Mouse (Mus musculus) MEL (cell line): ENCODE results near the gene Mlycd. TPM values are rescaled to one million over a fixed set of nuclear protein-coding genes. Genes with fewer than 3 reads are reported as not detected.

Experiments used
- DNase-seq: peaks from one replicate; pipeline ENCODE4 v3.0.0; 2011; ENCODE audit warnings: low read depth, low spot score
- H3K27ac ChIP-seq: 2 replicates; pipeline ENCODE4 v1.5.1; 2012; ENCODE audit warnings: low read depth, mild to moderate bottlenecking, control low read depth, low read length, moderate library complexity; ENCODE audit not compliant: control insufficient read depth
- H3K27me3 ChIP-seq, 2 experiments: fragments of 150-350 bp in 1 of 2; sonication (generic) in 1 of 2; 2 replicates each; pipeline ENCODE4 v1.6.1; 2012; ENCODE audit warnings: low read length in 2 of 2, mild to moderate bottlenecking in 2 of 2, improper control_type of control experiment in 1 of 2, moderate library complexity in 1 of 2; ENCODE audit not compliant: insufficient read depth in 2 of 2, control insufficient read depth in 1 of 2
- H3K36me3 ChIP-seq, 2 experiments: 2 replicates each; pipeline ENCODE4 v1.6.1; 2012 to 2014; ENCODE audit warnings: low read length in 2 of 2, improper control_type of control experiment in 1 of 2, inconsistent platforms in 1 of 2, mild to moderate bottlenecking in 1 of 2; ENCODE audit not compliant: insufficient read depth in 2 of 2, control insufficient read depth in 1 of 2
- H3K4me1 ChIP-seq, 2 experiments: fragments of 150-350 bp in 1 of 2; sonication (generic) in 1 of 2; 2 replicates each; pipeline ENCODE4 v1.6.1; 2012; ENCODE audit warnings: low read length in 2 of 2, improper control_type of control experiment in 1 of 2, mild to moderate bottlenecking in 1 of 2; ENCODE audit not compliant: insufficient read depth in 2 of 2, control insufficient read depth in 1 of 2
- H3K4me3 ChIP-seq, 2 experiments: fragments of 150-350 bp in 1 of 2; sonication (generic) in 1 of 2; 2 replicates each; pipeline ENCODE4 v1.5.1; 2012; ENCODE audit warnings: low read depth in 2 of 2, low read length in 2 of 2, mild to moderate bottlenecking in 2 of 2, moderate library complexity in 2 of 2, control low read depth in 1 of 2, improper control_type of control experiment in 1 of 2; ENCODE audit not compliant: control insufficient read depth in 1 of 2, insufficient read depth in 1 of 2
- H3K79me2 ChIP-seq: 2 replicates; pipeline ENCODE4 v1.6.1; 2012; ENCODE audit warnings: mild to moderate bottlenecking, low read length, moderate library complexity; ENCODE audit not compliant: control insufficient read depth, poor library complexity, insufficient read depth
- H3K9ac ChIP-seq: 2 replicates; pipeline ENCODE4 v1.6.1; 2012; ENCODE audit warnings: low read depth, mild to moderate bottlenecking, control low read depth, low read length, moderate library complexity; ENCODE audit not compliant: control insufficient read depth, poor library complexity, severe bottlenecking
- H3K9me3 ChIP-seq: fragments of 150-350 bp; sonication (generic); replicated peaks from 2 replicates; pipeline ENCODE4 v1.6.1; 2012; ENCODE audit warnings: mild to moderate bottlenecking, low read length, improper control_type of control experiment, moderate library complexity; ENCODE audit not compliant: insufficient read depth
- BHLHE40 ChIP-seq: IDR thresholded peaks from 2 replicates; pipeline ENCODE4 v1.6.1; 2012; ENCODE audit warnings: low read depth, mild to moderate bottlenecking, inconsistent platforms, low read length, improper control_type of control experiment, borderline replicate concordance
- CHD1 ChIP-seq: IDR thresholded peaks from 2 replicates; pipeline ENCODE4 v1.6.1; 2012; ENCODE audit warnings: low read depth, mild to moderate bottlenecking, inconsistent platforms, low read length, improper control_type of control experiment
- CTCF ChIP-seq, 3 experiments: IDR thresholded peaks in 2 of 3; conservative IDR thresholded peaks in 1 of 3; 2 replicates each; pipeline ENCODE4 v1.5.1; 2011 to 2012; ENCODE audit warnings: low read length in 3 of 3, low read depth in 2 of 3, mild to moderate bottlenecking in 2 of 3, improper control_type of control experiment in 1 of 3, inconsistent platforms in 1 of 3, mixed read lengths in 1 of 3, moderate library complexity in 1 of 3; ENCODE audit not compliant: control insufficient read depth in 1 of 3, insufficient read depth in 1 of 3, poor library complexity in 1 of 3, severe bottlenecking in 1 of 3
- ELF1 ChIP-seq: IDR thresholded peaks from 2 replicates; pipeline ENCODE4 v1.6.1; 2014; ENCODE audit warnings: low read depth, mild to moderate bottlenecking, inconsistent platforms, low read length, improper control_type of control experiment, moderate library complexity
- EP300 ChIP-seq, 2 experiments: IDR thresholded peaks; 2 replicates each; pipeline ENCODE4 v1.6.1; 2011; ENCODE audit warnings: improper control_type of control experiment in 2 of 2, low read length in 2 of 2, low read depth in 1 of 2, mild to moderate bottlenecking in 1 of 2
- ETS1 ChIP-seq: IDR thresholded peaks from 2 replicates; pipeline ENCODE4 v1.6.1; 2012; ENCODE audit warnings: low read depth, mild to moderate bottlenecking, inconsistent platforms, low read length, improper control_type of control experiment, moderate library complexity
- GATA1 ChIP-seq: IDR thresholded peaks from 2 replicates; pipeline ENCODE4 v1.6.1; 2011; ENCODE audit warnings: low read depth, low read length, improper control_type of control experiment
- KAT2A ChIP-seq: conservative IDR thresholded peaks from 2 replicates; pipeline ENCODE4 v1.6.1; 2012; ENCODE audit warnings: low read depth, low read length, improper control_type of control experiment, inconsistent platforms
- MAFK ChIP-seq: IDR thresholded peaks from 2 replicates; pipeline ENCODE4 v1.6.1; 2011; ENCODE audit warnings: low read depth, mild to moderate bottlenecking, low read length, improper control_type of control experiment, borderline replicate concordance
- MAX ChIP-seq: IDR thresholded peaks from 2 replicates; pipeline ENCODE4 v1.6.1; 2011; ENCODE audit warnings: low read length, improper control_type of control experiment
- MEF2A ChIP-seq: IDR thresholded peaks from 2 replicates; pipeline ENCODE4 v1.6.1; 2014; ENCODE audit warnings: low read depth, mild to moderate bottlenecking, inconsistent platforms, low read length, improper control_type of control experiment; ENCODE audit not compliant: poor library complexity, insufficient replicate concordance, severe bottlenecking; ENCODE audit errors: extremely low read depth
- MXI1 ChIP-seq: IDR thresholded peaks from 2 replicates; pipeline ENCODE4 v1.6.1; 2011; ENCODE audit warnings: mild to moderate bottlenecking, low read depth, low read length, improper control_type of control experiment
- MYB ChIP-seq: IDR thresholded peaks from 2 replicates; pipeline ENCODE4 v1.6.1; 2011; ENCODE audit warnings: mild to moderate bottlenecking, low read depth, low read length, improper control_type of control experiment
- MYC ChIP-seq: IDR thresholded peaks from 2 replicates; pipeline ENCODE4 v1.6.1; 2011; ENCODE audit warnings: low read depth, mild to moderate bottlenecking, low read length, improper control_type of control experiment, moderate library complexity
- NELFE ChIP-seq: IDR thresholded peaks from 2 replicates; pipeline ENCODE4 v1.6.1; 2011; ENCODE audit warnings: low read depth, low read length, improper control_type of control experiment
- POLR2AphosphoS2 ChIP-seq: IDR thresholded peaks from 2 replicates; pipeline ENCODE4 v1.6.1; 2011; ENCODE audit warnings: low read length, improper control_type of control experiment
- POLR2AphosphoS5 ChIP-seq: IDR thresholded peaks from 2 replicates; pipeline ENCODE4 v1.6.1; 2012; ENCODE audit warnings: low read depth, borderline replicate concordance, mild to moderate bottlenecking, inconsistent platforms, low read length, moderate library complexity, mixed read lengths
- RAD21 ChIP-seq: IDR thresholded peaks from 2 replicates; pipeline ENCODE4 v1.6.1; 2011; ENCODE audit warnings: mild to moderate bottlenecking, low read depth, low read length, improper control_type of control experiment
- RCOR1 ChIP-seq: IDR thresholded peaks from 2 replicates; pipeline ENCODE4 v1.6.1; 2012; ENCODE audit warnings: low read depth, mild to moderate bottlenecking, inconsistent platforms, low read length, improper control_type of control experiment
- TBP ChIP-seq: IDR thresholded peaks from 2 replicates; pipeline ENCODE4 v1.8.0; 2011; ENCODE audit warnings: low read depth, low read length, improper control_type of control experiment
- UBTF ChIP-seq: IDR thresholded peaks from 2 replicates; pipeline ENCODE4 v1.6.1; 2012; ENCODE audit warnings: low read depth, mild to moderate bottlenecking, inconsistent platforms, low read length, improper control_type of control experiment, moderate library complexity, borderline replicate concordance; ENCODE audit not compliant: insufficient read depth
- USF1 ChIP-seq: IDR thresholded peaks from 2 replicates; pipeline ENCODE4 v1.6.1; 2014; ENCODE audit warnings: low read depth, mild to moderate bottlenecking, inconsistent platforms, low read length, improper control_type of control experiment, moderate library complexity
- USF2 ChIP-seq, 2 experiments: IDR thresholded peaks; 2 replicates each; pipeline ENCODE4 v1.6.1; 2011 to 2012; ENCODE audit warnings: improper control_type of control experiment in 2 of 2, low read length in 2 of 2, borderline replicate concordance in 1 of 2, inconsistent platforms in 1 of 2, low read depth in 1 of 2, mild to moderate bottlenecking in 1 of 2; ENCODE audit not compliant: insufficient read depth in 1 of 2
- polyA plus RNA-seq, 2 experiments: library from polyadenylated mRNA; stranded (reverse) in 1 of 2; unstranded in 1 of 2; fragments of >175 nt in 1 of 2; fragments of >200 nt in 1 of 2; gene quantifications; 2 replicates each; pipeline versions ENCODE4 v1.2.1 to v1.2.4; 2012; ENCODE audit warnings: low replicate concordance in 2 of 2, low read depth in 1 of 2; ENCODE audit not compliant: insufficient read length in 2 of 2, insufficient read depth in 1 of 2, missing spikeins in 1 of 2
- total RNA-seq: library from RNA; depleted of rRNA; stranded (reverse); fragments of 300-350 nt; gene quantifications from 2 replicates; pipeline ENCODE4 v1.2.3, GENCODE M21; 2012

The Mlycd gene
- total and polyA plus RNA-seq, 3 experiments, result 7.2 to 13.2 TPM; not detected in 1

GRCm38 (mm10) chr8:119385854-119386253, 8.8 kb upstream of the Mlycd start:
- no peak for DNase-seq
- Histone ChIP-seq H3K27me3 (peaks cover 1 to 2% of the 10 kb centered on the region in 2 experiments; a peak in 1 of 4 replicates), H3K9me3 (no peaks in the 10 kb centered on the region), H3K9ac (no peak overlapping the region), H3K36me3 (no peaks in the 10 kb centered on the region; a peak in 2 of 4 replicates), H3K27ac (no peak overlapping the region), H3K4me1 (no peaks in the 10 kb centered on the region), H3K79me2 (no peaks in the 10 kb centered on the region), H3K4me3 (no peak overlapping the region)
- TF ChIP-seq CTCF (IDR thresholded peaks at IDR 0.05 in 2 of 3, conservative IDR thresholded peaks at IDR 0.05 in 1 of 3; ENCODE audit: control insufficient read depth in 1 of 3, insufficient read depth in 1 of 3, low read depth in 2 of 3, low read length in 3 of 3, poor library complexity in 1 of 3, severe bottlenecking in 1 of 3) (no peak), MYC (no peak), TBP (no peak), CHD1 (no peak), MAFK (no peak), RAD21 (no peak), NELFE (no peak), EP300 (IDR thresholded peaks at IDR 0.05; ENCODE audit: low read depth in 1 of 2, low read length in 2 of 2) (no peak), RCOR1 (no peak)

GRCm38 (mm10) chr8:119386988-119387387, 7.7 kb upstream of the Mlycd start:
- H3K27ac ChIP-seq, result no peak overlapping the region
- no peak overlapping the region for H3K9ac ChIP-seq
- H3K36me3 ChIP-seq, result no peaks in the 10 kb centered on the region; a peak in 2 of 4 replicates
- H3K4me1 ChIP-seq, result no peaks in the 10 kb centered on the region
- H3K9me3 ChIP-seq, result no peaks in the 10 kb centered on the region
- peaks cover 1 to 2% of the 10 kb centered on the region in 2 experiments; a peak in 1 of 4 replicates for H3K27me3 ChIP-seq
- no peak overlapping the region for H3K4me3 ChIP-seq
- peak; percentile 56 for DNase-seq
- H3K79me2 ChIP-seq, result no peaks in the 10 kb centered on the region
- TF ChIP-seq EP300 (IDR thresholded peaks at IDR 0.05; ENCODE audit: low read depth in 1 of 2, low read length in 2 of 2) (0 out of 4 replicates have a peak, but pooled peaks of 1 of the 2 experiments have one; percentile 27), TBP (peak; percentile 96), GATA1 (0 out of 2 replicates have a peak, but pooled peaks have one; percentile 9), MYB (0 out of 2 replicates have a peak, but pooled peaks have one; percentile 29), UBTF (no peak), ELF1 (0 out of 2 replicates have a peak, but pooled peaks have one; percentile 9), KAT2A (no peak)

GRCm38 (mm10) chr8:119394097-119394496, 581 bp upstream of the Mlycd start:
- peaks cover 0 to 8% of the 10 kb centered on the region in 2 experiments; a peak in 3 of 4 replicates for H3K4me1 ChIP-seq
- H3K9ac ChIP-seq, result peak overlapping the region; percentile 67
- peaks cover 0 to 6% of the 10 kb centered on the region in 2 experiments; a peak in 1 of 4 replicates for H3K36me3 ChIP-seq
- peaks cover 10% of the 10 kb centered on the region for H3K79me2 ChIP-seq
- peak overlapping the region; percentile 20; the same call in 1 of the 2 replicates for H3K27ac ChIP-seq
- H3K4me3 ChIP-seq, result peak overlapping the region; percentile 72 to 84
- DNase-seq, result no peak
- H3K9me3 ChIP-seq, result no peaks in the 10 kb centered on the region
- H3K27me3 ChIP-seq, result no peaks in the 10 kb centered on the region; a peak in 1 of 4 replicates
- no peak for TF ChIP-seq TBP
- no peak for TF ChIP-seq ETS1
- TF ChIP-seq POLR2AphosphoS2, result no peak
- TF ChIP-seq USF2 (IDR thresholded peaks at IDR 0.05; ENCODE audit: borderline replicate concordance in 1 of 2, insufficient read depth in 1 of 2, low read depth in 1 of 2, low read length in 2 of 2), result no peak
- TF ChIP-seq USF1, result no peak
- no peak for TF ChIP-seq BHLHE40
- TF ChIP-seq ELF1, result no peak
- no peak for TF ChIP-seq MXI1
- no peak for TF ChIP-seq RCOR1
- no peak for TF ChIP-seq KAT2A
- no peak for TF ChIP-seq MEF2A
- no peak for TF ChIP-seq CHD1
- TF ChIP-seq CTCF (IDR thresholded peaks at IDR 0.05 in 2 of 3, conservative IDR thresholded peaks at IDR 0.05 in 1 of 3; ENCODE audit: control insufficient read depth in 1 of 3, insufficient read depth in 1 of 3, low read depth in 2 of 3, low read length in 3 of 3, poor library complexity in 1 of 3, severe bottlenecking in 1 of 3), result no peak
- TF ChIP-seq RAD21, result no peak
- TF ChIP-seq POLR2AphosphoS5, result no peak
- no peak for TF ChIP-seq MAX
